Mouse (Mus musculus): ENCODE measurements around the gene Ston2. TPM values are rescaled to one million over a fixed set of nuclear protein-coding genes. Genes with fewer than 3 reads are reported as not detected.

Ston2 gene
- 10 to 100 TPM; 13.7 to 17.5 TPM for total RNA-seq (2023)

GRCm38 (mm10) chr12:91787959-91788437 is at the start of gene Ston2:
Gene Ston2 (minus strand): TSS chr12:91788387.

GRCm38 (mm10) chr12:91589847-91590690 is 198.1 kb downstream of the Ston2 start, which contains the start of gene Gtf2a1:
Gene Gtf2a1 (minus strand): TSS chr12:91590487.

Other genes with a start within 250 kb of the Ston2 start
- gene Gtf2a1, start 197.9 kb downstream of the Ston2 start, total RNA-seq (2023) = 10 to 100 TPM; 35.8 to 39.4 TPM
- gene Sel1l, start 60.8 kb upstream of the Ston2 start, total RNA-seq (2023) = 10 to 100 TPM; 52.4 to 58.4 TPM